In the genomic region with DNA sequence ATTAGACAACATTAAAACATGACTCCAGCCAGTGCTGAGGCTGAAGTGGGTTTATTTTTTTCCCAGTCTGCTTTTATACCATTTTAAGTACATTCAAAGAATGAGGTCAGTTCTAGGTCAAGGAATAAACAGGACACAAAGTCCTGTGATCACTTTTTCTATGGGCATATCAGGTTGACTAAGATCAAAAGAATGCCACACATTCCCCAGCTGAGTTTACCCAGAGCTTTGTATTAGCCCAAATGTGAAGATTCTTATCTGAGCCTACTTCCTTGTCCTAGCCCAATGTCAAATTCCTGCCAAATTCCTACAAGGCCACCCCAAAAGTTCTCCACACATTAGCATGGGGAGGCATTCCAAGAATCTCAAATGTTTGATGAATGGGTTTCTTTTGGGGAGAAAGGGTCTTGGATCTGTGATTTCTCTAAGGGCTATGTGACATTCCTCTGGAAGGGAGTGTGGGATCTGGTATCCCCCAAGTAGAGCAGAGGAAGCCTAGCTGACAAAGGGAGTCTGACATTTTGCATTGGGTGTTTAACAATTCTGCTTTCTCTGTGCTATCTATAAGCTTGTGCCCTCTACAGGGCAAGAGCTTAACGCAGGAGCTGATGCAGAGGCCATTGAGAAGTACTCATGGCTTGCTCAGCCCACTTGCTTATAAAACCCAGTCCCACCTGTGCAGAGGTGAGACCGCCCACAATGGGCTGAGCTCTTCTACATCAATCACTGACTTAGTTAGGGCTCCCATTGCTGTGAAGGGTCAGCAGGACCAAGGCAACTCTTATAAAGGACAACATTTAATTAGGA, we compare ENCODE assay signal across 24 mouse cellular contexts.
DNase-seq lines count a peak whose midpoint lies in the region; ATAC-seq lines count a peak whose summit lies in the region.
"Had no signal": no experiment of that assay in that cellular context is flagged by ENCODE, and none has a peak within 500 bp of the region (broad histone marks: within the 10 kb centered on the region; RNA-seq: fewer than 3 reads in every experiment).

No protein-coding gene starts in this region.

- DNase-seq in embryo, embryonic 10.5 days (ENCODE audit: low spot score): peak; percentile 5
- no peak for DNase-seq in embryo, embryonic 10 days (ENCODE audit: low spot score)
- no peak for DNase-seq in lung, adult 18-20 months
- DNase-seq in R1 (ENCODE audit: low read depth, low spot score): peak; percentile 99
- peak; percentile 40 for DNase-seq in naive thymus-derived CD4-positive, alpha-beta T cell, adult 2 months (ENCODE audit: low read depth)
- DNase-seq in frontal cortex, postnatal 36 days (ENCODE audit: low spot score in 2 of 2): no peak
- DNase-seq in adrenal gland, postnatal 10 days: no peak
- DNase-seq: adrenal gland, postnatal 36 days; cerebellum, adult 9-10 months; gastrocnemius, postnatal 10 days; heart, postnatal 14 days; kidney, adult 2 months; kidney, postnatal 25 days; layer of hippocampus, postnatal 36 days; thymus, postnatal 4 days had no signal

- H3K36me3 ChIP-seq in lung, embryonic 15.5 days: no peaks in the 10 kb centered on the region
- H3K36me3 ChIP-seq: heart, embryonic 13.5 days; limb, embryonic 12.5 days; liver, embryonic 12.5 days; stomach, embryonic 15.5 days had no signal

- no peaks in the 10 kb centered on the region for H3K4me1 ChIP-seq in lung, embryonic 15.5 days
- H3K4me1 ChIP-seq: forebrain, embryonic 13.5 days; limb, embryonic 12.5 days; stomach, embryonic 15.5 days had no signal

- no peak overlapping the region for H3K4me3 ChIP-seq in lung, embryonic 15.5 days
- H3K4me3 ChIP-seq: forebrain, embryonic 13.5 days; heart, embryonic 13.5 days; layer of hippocampus, adult 2 months; limb, embryonic 12.5 days; liver, embryonic 12.5 days; stomach, embryonic 15.5 days had no signal

- ATAC-seq in lung, embryonic 15.5 days (ENCODE audit: borderline replicate concordance, extremely low read depth, low FRiP score, low TSS enrichment): 0 out of 2 replicates have a peak, but pooled peaks have one; percentile 31
- ATAC-seq: forebrain, embryonic 13.5 days; inflammation-experienced regulatory T-cells, adult 6 months; liver, embryonic 12.5 days had no signal

- no peak overlapping the region for H3K9ac ChIP-seq in lung, embryonic 15.5 days
- H3K9ac ChIP-seq: forebrain, embryonic 13.5 days; heart, embryonic 13.5 days; limb, embryonic 12.5 days; liver, embryonic 12.5 days; stomach, embryonic 15.5 days had no signal

- H3K27ac ChIP-seq in lung, embryonic 15.5 days: no peak overlapping the region
- H3K27ac ChIP-seq: forebrain, embryonic 13.5 days; heart, embryonic 13.5 days; layer of hippocampus, adult 2 months; limb, embryonic 12.5 days; liver, embryonic 12.5 days; stomach, embryonic 15.5 days had no signal

- H3K4me2 ChIP-seq in lung, embryonic 15.5 days: no peak overlapping the region
- H3K4me2 ChIP-seq: forebrain, embryonic 13.5 days; heart, embryonic 13.5 days; limb, embryonic 12.5 days; liver, embryonic 12.5 days; midbrain, embryonic 11.5 days; stomach, embryonic 15.5 days had no signal

- no peaks in the 10 kb centered on the region for H3K9me3 ChIP-seq in lung, embryonic 15.5 days
- H3K9me3 ChIP-seq: forebrain, embryonic 13.5 days; limb, embryonic 12.5 days; liver, embryonic 12.5 days; stomach, embryonic 15.5 days had no signal

- no peaks in the 10 kb centered on the region for H3K27me3 ChIP-seq in lung, embryonic 15.5 days
- H3K27me3 ChIP-seq: forebrain, embryonic 13.5 days; heart, embryonic 13.5 days; limb, embryonic 12.5 days; liver, embryonic 12.5 days; stomach, embryonic 15.5 days had no signal

- 57% methylated on average over 2 of the region's 2 CpGs for WGBS in lung, embryonic 15.5 days

Comparison
In these comparisons a context has a peak if more than half of its experiments do, and no peak if none do; other contexts are left out.
1. DNase-seq: peak in embryo, embryonic 10.5 days (single experiment), R1 (single experiment) and naive thymus-derived CD4-positive, alpha-beta T cell, adult 2 months (single experiment); none in embryo, embryonic 10 days (single experiment), lung, adult 18-20 months (0 of 2), frontal cortex, postnatal 36 days (0 of 2) and adrenal gland, postnatal 10 days (single experiment).